Mouse (Mus musculus) liver, postnatal 0 days (tissue): ENCODE results near the gene Zfp423. TPM values are rescaled to one million over a fixed set of nuclear protein-coding genes. Genes with fewer than 3 reads are reported as not detected.

ENCODE experiments used
- ATAC-seq: fragments of 200-750 bp; cut with Nextera tagmentation; 2 replicates; pipeline ENCODE4 v1.8.0; 2017; ENCODE audit warnings: mild to moderate bottlenecking, moderate library complexity
- DNase-seq: peaks from one replicate; pipeline ENCODE4 v3.0.0-alpha.2; 2016
- H3K27ac ChIP-seq: fragments of 300-500 bp; sonication (generic); 2 replicates; pipeline ENCODE4 v1.5.1; 2014; ENCODE audit warnings: antibody characterized with exemption, moderate library complexity, mild to moderate bottlenecking, low read depth
- H3K27me3 ChIP-seq: fragments of 300-500 bp; sonication (generic); 2 replicates; pipeline ENCODE4 v1.6.1; 2014; ENCODE audit warnings: low read length, control low read depth, mixed read lengths; ENCODE audit not compliant: insufficient read depth
- H3K36me3 ChIP-seq: fragments of 300-500 bp; sonication (generic); replicated peaks from 2 replicates; pipeline ENCODE4 v1.6.1; 2014; ENCODE audit warnings: mild to moderate bottlenecking, control low read depth, low read length, moderate library complexity, mixed read lengths; ENCODE audit not compliant: insufficient read depth
- H3K4me1 ChIP-seq: fragments of 300-500 bp; sonication (generic); 2 replicates; pipeline ENCODE4 v1.6.1; 2014; ENCODE audit warnings: antibody characterized with exemption, mild to moderate bottlenecking, control low read depth; ENCODE audit not compliant: insufficient read depth
- H3K4me2 ChIP-seq: fragments of 300-500 bp; sonication (generic); 2 replicates; pipeline ENCODE4 v1.6.1; 2014; ENCODE audit warnings: low read depth, mild to moderate bottlenecking, low read length, moderate library complexity, mixed read lengths
- H3K4me3 ChIP-seq: fragments of 300-500 bp; sonication (generic); 2 replicates; pipeline ENCODE4 v1.5.1; 2014; ENCODE audit warnings: low read depth, low read length
- H3K9ac ChIP-seq: fragments of 300-500 bp; sonication (generic); replicated peaks from 2 replicates; pipeline ENCODE4 v1.6.1; 2014; ENCODE audit warnings: mild to moderate bottlenecking, moderate library complexity
- H3K9me3 ChIP-seq: fragments of 300-500 bp; sonication (generic); 2 replicates; pipeline ENCODE4 v1.6.1; 2016; ENCODE audit warnings: mild to moderate bottlenecking, control low read depth, low read length, mixed read lengths
- CTCF ChIP-seq: sonication (generic); IDR thresholded peaks from 2 replicates; pipeline ENCODE4 v1.5.1; 2016; ENCODE audit warnings: antibody characterized with exemption, low read depth
- EP300 ChIP-seq: IDR thresholded peaks from 2 replicates; pipeline ENCODE4 v1.6.1; 2016; ENCODE audit warnings: antibody characterized with exemption, low read depth, mild to moderate bottlenecking
- WGBS: fragments of 180-500 bp; shearing (Covaris S2); extraction: QIAGEN DNeasy Blood & Tissue Kit; methylation state at CpG from one replicate; pipeline ENCODE4 v1.1.7; 2014; ENCODE audit not compliant: insufficient replicate concordance; 5-methylcytosine and 5-hydroxymethylcytosine counted together
- polyA plus RNA-seq: library from polyadenylated mRNA; unstranded; fragments of >200 nt; fragmentation: Nextera tagmentation; extraction: Ambion mirVana; gene quantifications from 2 replicates; pipeline ENCODE4 v1.2.1, GENCODE M21; 2015

Gene Zfp423
- polyA plus RNA-seq, 1 experiment from 2014 or later: 0.31 TPM

DNA sequence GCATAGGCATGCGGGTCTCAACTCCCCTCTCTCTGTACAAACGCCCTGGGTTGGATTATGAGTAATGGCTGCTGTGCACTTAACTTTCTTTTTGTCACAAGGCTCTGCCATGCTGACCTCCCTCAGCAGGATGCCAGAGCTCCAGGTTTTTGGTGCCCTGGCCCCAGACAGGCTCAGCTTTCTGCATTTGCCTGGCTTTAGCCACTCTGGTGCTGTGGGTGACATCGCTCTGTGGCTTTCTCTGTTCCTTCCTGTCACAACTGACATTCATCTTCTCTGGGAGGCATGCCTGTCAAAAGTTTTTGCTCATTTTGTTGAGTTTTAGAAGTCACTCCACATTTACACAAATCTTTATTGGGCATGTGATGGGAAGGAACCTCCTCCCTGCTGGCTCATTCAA is 277.3 kb downstream of the Zfp423 start:
- Histone ChIP-seq H3K4me2 (no peak overlapping the region), H3K27me3 (no peaks in the 10 kb centered on the region), H3K4me1 (no peaks in the 10 kb centered on the region), H3K9ac (no peak overlapping the region), H3K27ac (no peak overlapping the region), H3K4me3 (no peak overlapping the region), H3K36me3 (no peaks in the 10 kb centered on the region), H3K9me3 (no peaks in the 10 kb centered on the region)
- ATAC-seq (no peak), DNase-seq (no peak)
- TF ChIP-seq EP300 (no peak), CTCF (no peak)
- 35% methylated on average over 3 of the region's 3 CpGs for WGBS

DNA sequence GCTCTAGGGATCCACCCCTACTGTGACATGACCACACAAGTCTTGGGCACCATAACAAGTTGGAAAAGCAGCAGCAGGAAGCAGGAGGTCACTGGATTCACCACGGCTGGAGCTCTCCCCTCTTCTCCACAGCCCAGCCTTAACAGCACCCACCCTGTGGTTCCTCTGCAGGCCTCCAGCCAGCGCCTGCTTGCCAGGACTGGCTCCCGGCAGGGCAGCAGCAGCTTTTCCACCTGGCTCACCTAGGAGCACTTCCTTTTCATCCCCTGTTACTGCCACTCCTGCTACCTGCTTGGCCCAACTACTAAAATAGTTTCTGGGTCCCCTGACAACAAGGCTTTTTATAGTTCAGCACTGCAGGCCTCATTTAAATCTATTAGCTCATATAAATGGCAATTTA is 279.4 kb downstream of the Zfp423 start:
- H3K4me1 ChIP-seq: no peaks in the 10 kb centered on the region
- no peak for DNase-seq
- no peak overlapping the region for H3K4me2 ChIP-seq
- no peak for TF ChIP-seq CTCF
- no peak for TF ChIP-seq EP300
- H3K4me3 ChIP-seq: no peak overlapping the region
- WGBS: 58% methylated on average over 3 of the region's 3 CpGs
- H3K36me3 ChIP-seq: no peaks in the 10 kb centered on the region
- H3K27ac ChIP-seq: no peak overlapping the region
- no peak overlapping the region for H3K9ac ChIP-seq
- no peak for ATAC-seq
- H3K9me3 ChIP-seq: no peaks in the 10 kb centered on the region
- H3K27me3 ChIP-seq: no peaks in the 10 kb centered on the region

DNA sequence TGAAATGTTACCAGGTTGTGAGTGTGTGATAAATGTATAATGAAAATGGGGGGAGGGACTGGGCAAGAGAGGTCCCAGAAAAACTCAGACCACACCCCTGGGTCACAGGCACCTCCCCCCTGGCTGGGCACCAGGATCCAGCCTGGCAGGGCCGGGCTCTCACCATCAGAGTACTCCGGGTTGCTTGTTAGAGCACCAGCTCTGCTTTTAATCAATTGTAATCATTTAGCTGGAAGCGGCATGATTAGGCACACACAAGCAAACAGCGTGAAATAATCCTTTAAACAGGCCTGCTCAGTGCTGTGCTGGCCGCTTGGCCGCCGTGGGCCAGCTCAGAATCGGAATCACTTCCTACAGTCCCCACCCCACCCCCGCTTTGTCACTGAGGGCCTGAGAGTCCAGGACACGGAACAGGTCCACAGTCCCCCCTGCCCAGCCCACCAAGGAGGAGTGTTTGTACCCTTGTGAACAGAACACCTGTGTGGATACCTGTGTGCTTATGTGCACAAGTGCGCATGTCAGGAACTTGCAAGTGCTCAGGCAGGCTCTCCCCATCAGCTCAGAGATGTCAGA is 279.9 kb downstream of the Zfp423 start:
- DNase-seq (no peak), ATAC-seq (no peak)
- Histone ChIP-seq H3K9ac (no peak overlapping the region), H3K4me2 (no peak overlapping the region), H3K4me3 (no peak overlapping the region), H3K4me1 (no peaks in the 10 kb centered on the region), H3K27ac (no peak overlapping the region), H3K9me3 (no peaks in the 10 kb centered on the region), H3K36me3 (no peaks in the 10 kb centered on the region), H3K27me3 (no peaks in the 10 kb centered on the region)
- TF ChIP-seq CTCF (no peak), EP300 (no peak)
- 77% methylated on average over 11 of the region's 11 CpGs for WGBS

GRCm38 (mm10) chr8:87675411-87675810 is 284.0 kb downstream of the Zfp423 start:
- no peaks in the 10 kb centered on the region for H3K36me3 ChIP-seq
- H3K4me2 ChIP-seq: no peak overlapping the region
- H3K27me3 ChIP-seq: no peaks in the 10 kb centered on the region
- H3K27ac ChIP-seq: no peak overlapping the region
- no peak for TF ChIP-seq CTCF
- TF ChIP-seq EP300: no peak
- H3K4me3 ChIP-seq: no peak overlapping the region
- H3K9me3 ChIP-seq: no peaks in the 10 kb centered on the region
- ATAC-seq (no peak), DNase-seq (no peak)
- WGBS: 81% methylated on average over 9 of the region's 9 CpGs
- H3K9ac ChIP-seq: no peak overlapping the region
- no peaks in the 10 kb centered on the region for H3K4me1 ChIP-seq

- H3K9me3 ChIP-seq: no peaks in the 10 kb centered on the region
- no peaks in the 10 kb centered on the region for H3K27me3 ChIP-seq
- no peaks in the 10 kb centered on the region for H3K36me3 ChIP-seq
- H3K4me3 ChIP-seq: no peak overlapping the region
- TF ChIP-seq CTCF (peak; percentile 29; the same call in 1 of the 2 replicates), EP300 (no peak)
- H3K4me2 ChIP-seq: no peak overlapping the region
- 55% methylated on average over 7 of the region's 7 CpGs for WGBS
- no peaks in the 10 kb centered on the region for H3K4me1 ChIP-seq
- ATAC-seq: no peak
- H3K9ac ChIP-seq: no peak overlapping the region
- no peak overlapping the region for H3K27ac ChIP-seq
- no peak for DNase-seq
Measured at GRCm38 (mm10) chr8:87674157-87674556, 285.2 kb downstream of the Zfp423 start.

GRCm38 (mm10) chr8:87672214-87672613 is 287.2 kb downstream of the Zfp423 start:
- no peak overlapping the region for H3K4me3 ChIP-seq
- no peak for DNase-seq
- no peaks in the 10 kb centered on the region for H3K9me3 ChIP-seq
- H3K27me3 ChIP-seq: no peaks in the 10 kb centered on the region
- no peaks in the 10 kb centered on the region for H3K4me1 ChIP-seq
- no peak overlapping the region for H3K9ac ChIP-seq
- TF ChIP-seq EP300 (no peak), CTCF (no peak)
- no peak for ATAC-seq
- H3K4me2 ChIP-seq: no peak overlapping the region
- H3K27ac ChIP-seq: no peak overlapping the region
- WGBS: 54% methylated on average over 2 of the region's 2 CpGs
- H3K36me3 ChIP-seq: no peaks in the 10 kb centered on the region
